Mouse (Mus musculus) kidney, adult 2 months (tissue): ENCODE measurements at regions not wholly inside any gene's neighbourhood (a gene's known extent, or its start where the extent isn't known, plus 50 kb on each side); places are given as distances from the start of the nearest gene placed in this dataset.

Experiments used
- DNase-seq: peaks from one replicate; pipeline ENCODE4 v3.0.0; 2021
- H3K27ac ChIP-seq: fragments of 200-500 bp; 2 replicates; pipeline ENCODE4 v1.5.1; 2012; ENCODE audit warnings: low read depth, low read length, control low read depth, inconsistent platforms; ENCODE audit not compliant: insufficient read depth
- H3K27me3 ChIP-seq: fragments of 200-500 bp; replicated peaks from 2 replicates; pipeline ENCODE4 v1.6.1; 2012; ENCODE audit warnings: mild to moderate bottlenecking, moderate library complexity, low read length, inconsistent platforms; ENCODE audit not compliant: control insufficient read depth, insufficient read depth
- H3K36me3 ChIP-seq: fragments of 200-500 bp; 2 replicates; pipeline ENCODE4 v1.6.1; 2012; ENCODE audit warnings: mild to moderate bottlenecking, moderate library complexity, low read length, inconsistent platforms; ENCODE audit not compliant: control insufficient read depth, insufficient read depth
- H3K4me1 ChIP-seq: fragments of 200-500 bp; 2 replicates; pipeline ENCODE4 v1.6.1; 2011; ENCODE audit warnings: low read length; ENCODE audit not compliant: control insufficient read depth, insufficient read depth
- H3K4me3 ChIP-seq: fragments of 200-500 bp; 2 replicates; pipeline ENCODE4 v1.5.1; 2011; ENCODE audit warnings: mild to moderate bottlenecking, low read depth, low read length, control low read depth; ENCODE audit not compliant: insufficient read depth
- CTCF ChIP-seq: fragments of 200-500 bp; conservative IDR thresholded peaks from 2 replicates; pipeline ENCODE4 v1.5.1; 2011; ENCODE audit warnings: low read depth, mild to moderate bottlenecking, control low read depth, low read length, moderate library complexity, mixed read lengths; ENCODE audit not compliant: insufficient read depth, insufficient read length
- POLR2A ChIP-seq: fragments of 200-500 bp; IDR thresholded peaks from one replicate; pipeline ENCODE4 v1.6.1; 2011; ENCODE audit warnings: low read depth, low read length, control low read depth
- WGBS: fragments of 180-500 bp; shearing (Covaris S2); methylation state at CpG from one replicate; pipeline ENCODE4 v1.1.7; 2018; 5-methylcytosine and 5-hydroxymethylcytosine counted together

DNA sequence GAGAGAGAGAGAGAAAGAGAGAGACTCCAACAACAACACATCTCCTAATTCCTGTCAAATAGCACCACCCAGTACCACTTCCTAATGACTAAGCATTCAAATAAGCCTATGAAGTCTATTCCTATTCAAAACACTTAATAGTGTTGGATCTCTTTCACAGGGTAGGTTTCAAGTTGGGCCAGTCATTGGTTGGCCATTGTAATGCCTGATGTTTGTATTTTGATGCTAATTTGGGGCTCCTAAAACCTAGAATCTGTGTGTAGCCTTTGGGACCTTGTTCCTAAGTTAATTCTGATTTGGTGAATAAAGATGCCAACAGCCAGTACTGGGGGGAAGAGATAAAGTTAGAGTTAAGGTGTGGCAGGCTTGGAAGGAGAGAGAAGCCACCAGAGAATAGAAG is 242.3 kb upstream of the Gm49339 start:
- no peaks in the 10 kb centered on the region for H3K4me1 ChIP-seq
- DNase-seq, result no peak
- no peak overlapping the region for H3K4me3 ChIP-seq
- H3K27me3 ChIP-seq, result no peaks in the 10 kb centered on the region
- H3K36me3 ChIP-seq, result no peaks in the 10 kb centered on the region
- TF ChIP-seq CTCF (no peak), POLR2A (no peak)
- H3K27ac ChIP-seq, result no peak overlapping the region

DNA sequence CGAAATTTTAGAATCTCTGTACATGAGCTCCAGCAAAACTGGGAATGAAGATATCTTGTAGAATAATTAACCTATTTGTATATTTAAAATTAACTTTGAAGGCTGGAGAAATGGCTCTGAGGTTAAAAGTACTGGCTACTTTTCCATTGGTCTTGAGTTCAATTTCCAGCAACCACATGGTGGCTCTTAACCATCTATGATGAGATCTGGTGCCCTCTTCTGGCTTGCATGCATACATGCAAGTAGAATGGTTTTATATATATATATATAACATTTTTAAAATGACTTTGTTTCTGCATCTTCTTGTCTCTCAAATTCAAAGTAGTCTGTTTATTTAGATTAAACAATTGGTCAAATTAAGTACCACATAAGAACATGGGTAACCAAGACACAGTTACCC is 227.0 kb upstream of the Gm49339 start:
- 94% methylated on average over 1 of the region's 1 CpGs for WGBS
- no peak for TF ChIP-seq CTCF
- TF ChIP-seq POLR2A, result no peak
- Histone ChIP-seq H3K4me3 (no peak overlapping the region), H3K36me3 (no peaks in the 10 kb centered on the region), H3K27ac (no peak overlapping the region), H3K27me3 (no peaks in the 10 kb centered on the region), H3K4me1 (no peaks in the 10 kb centered on the region)
- no peak for DNase-seq

DNA sequence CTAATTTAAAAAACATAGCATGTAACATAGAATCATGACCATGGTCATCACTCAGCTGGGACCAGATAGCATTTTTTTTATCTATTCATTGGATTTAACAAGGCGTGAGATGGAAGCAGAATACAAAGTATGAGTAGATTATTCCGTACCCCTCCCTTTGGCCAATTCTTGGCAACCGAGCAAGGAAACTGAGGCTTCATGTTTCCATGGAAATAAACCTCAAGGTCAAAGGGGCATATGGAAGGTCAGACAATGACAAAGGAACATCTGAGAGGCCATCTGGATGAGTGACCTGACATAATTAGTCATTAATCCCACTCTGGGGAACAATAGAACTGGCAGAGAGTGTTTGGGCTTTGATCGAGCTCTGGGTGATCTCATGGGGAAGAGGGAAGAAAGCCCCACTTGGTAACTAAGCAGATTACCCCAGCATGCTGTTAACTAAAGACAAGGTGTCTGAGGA is 222.8 kb upstream of the Gm49339 start:
- TF ChIP-seq CTCF, result no peak
- 47% methylated on average over 4 of the region's 4 CpGs for WGBS

GRCm38 (mm10) chr10:51271364-51271763 is 209.0 kb upstream of the Gm49339 start:
- H3K36me3 ChIP-seq, result no peaks in the 10 kb centered on the region
- DNase-seq, result no peak

More for the DNA sequence above, 222.8 kb upstream of the Gm49339 start:
- Histone ChIP-seq H3K27me3 (no peaks in the 10 kb centered on the region), H3K27ac (no peak overlapping the region), H3K36me3 (no peaks in the 10 kb centered on the region), H3K4me1 (no peaks in the 10 kb centered on the region), H3K4me3 (no peak overlapping the region)
- no peak for DNase-seq

DNA sequence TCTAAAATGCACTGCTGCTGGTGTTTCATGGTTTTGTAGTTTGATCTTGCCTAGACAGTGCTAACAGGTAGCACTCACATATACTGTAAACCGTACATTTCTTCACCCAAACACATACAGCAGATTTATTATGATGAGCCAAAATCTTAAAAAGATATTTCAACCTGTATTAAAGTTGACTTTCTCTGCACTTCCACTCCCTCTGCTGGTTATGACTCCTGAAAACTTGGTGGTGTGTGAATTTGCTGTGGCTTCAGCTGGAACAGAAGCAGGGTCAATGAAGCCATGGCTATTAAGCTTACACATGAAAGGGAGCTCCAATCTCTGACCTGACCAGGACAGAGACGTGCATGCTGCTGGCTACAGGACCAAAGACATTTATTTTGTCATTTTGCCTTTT is 202.2 kb upstream of the Gm49339 start:
- no peak for DNase-seq
- Histone ChIP-seq H3K27me3 (no peaks in the 10 kb centered on the region), H3K27ac (no peak overlapping the region), H3K36me3 (no peaks in the 10 kb centered on the region), H3K4me1 (no peaks in the 10 kb centered on the region), H3K4me3 (no peak overlapping the region)
- 38% methylated on average over 2 of the region's 2 CpGs for whole genome bisulfite sequencing
- no peak for TF ChIP-seq POLR2A
- TF ChIP-seq CTCF, result no peak

More at GRCm38 (mm10) chr10:51271364-51271763, 209.0 kb upstream of the Gm49339 start:
- no peaks in the 10 kb centered on the region for H3K27me3 ChIP-seq
- 77% methylated on average over 1 of the region's 1 CpGs for WGBS
- H3K27ac ChIP-seq, result no peak overlapping the region
- no peaks in the 10 kb centered on the region for H3K4me1 ChIP-seq
- no peak overlapping the region for H3K4me3 ChIP-seq
- TF ChIP-seq POLR2A (no peak), CTCF (no peak)

- no peak for TF ChIP-seq CTCF
- no peak for TF ChIP-seq POLR2A
- no peak for DNase-seq
- no peak overlapping the region for H3K4me3 ChIP-seq
- H3K4me1 ChIP-seq, result no peaks in the 10 kb centered on the region
- H3K27ac ChIP-seq, result no peak overlapping the region
- no peaks in the 10 kb centered on the region for H3K27me3 ChIP-seq
- H3K36me3 ChIP-seq, result no peaks in the 10 kb centered on the region
- 82% methylated on average over 1 of the region's 1 CpGs for WGBS
Observed at GRCm38 (mm10) chr10:51282451-51282850, 198.0 kb upstream of the Gm49339 start.

GRCm38 (mm10) chr10:51284538-51284937 is 195.9 kb upstream of the Gm49339 start:
- DNase-seq, result no peak
- no peak overlapping the region for H3K27ac ChIP-seq
- TF ChIP-seq CTCF, result no peak
- TF ChIP-seq POLR2A, result no peak
- H3K4me1 ChIP-seq, result no peaks in the 10 kb centered on the region
- H3K36me3 ChIP-seq, result no peaks in the 10 kb centered on the region
- no peaks in the 10 kb centered on the region for H3K27me3 ChIP-seq
- no peak overlapping the region for H3K4me3 ChIP-seq

GRCm38 (mm10) chr10:51287852-51288251 is 192.6 kb upstream of the Gm49339 start:
- Histone ChIP-seq H3K36me3 (no peaks in the 10 kb centered on the region), H3K4me3 (no peak overlapping the region), H3K4me1 (no peaks in the 10 kb centered on the region), H3K27me3 (no peaks in the 10 kb centered on the region), H3K27ac (no peak overlapping the region)
- WGBS, result 61% methylated on average over 4 of the region's 4 CpGs
- DNase-seq, result no peak
- TF ChIP-seq CTCF, result no peak
- no peak for TF ChIP-seq POLR2A
